Mouse (Mus musculus): ENCODE results near the gene Atp11a. TPM values are rescaled to one million over a fixed set of nuclear protein-coding genes. Genes with fewer than 3 reads are reported as not detected.

Atp11a gene
- polyA plus RNA-seq, 1 experiment from 2014 or later = 9.1 TPM

DNA sequence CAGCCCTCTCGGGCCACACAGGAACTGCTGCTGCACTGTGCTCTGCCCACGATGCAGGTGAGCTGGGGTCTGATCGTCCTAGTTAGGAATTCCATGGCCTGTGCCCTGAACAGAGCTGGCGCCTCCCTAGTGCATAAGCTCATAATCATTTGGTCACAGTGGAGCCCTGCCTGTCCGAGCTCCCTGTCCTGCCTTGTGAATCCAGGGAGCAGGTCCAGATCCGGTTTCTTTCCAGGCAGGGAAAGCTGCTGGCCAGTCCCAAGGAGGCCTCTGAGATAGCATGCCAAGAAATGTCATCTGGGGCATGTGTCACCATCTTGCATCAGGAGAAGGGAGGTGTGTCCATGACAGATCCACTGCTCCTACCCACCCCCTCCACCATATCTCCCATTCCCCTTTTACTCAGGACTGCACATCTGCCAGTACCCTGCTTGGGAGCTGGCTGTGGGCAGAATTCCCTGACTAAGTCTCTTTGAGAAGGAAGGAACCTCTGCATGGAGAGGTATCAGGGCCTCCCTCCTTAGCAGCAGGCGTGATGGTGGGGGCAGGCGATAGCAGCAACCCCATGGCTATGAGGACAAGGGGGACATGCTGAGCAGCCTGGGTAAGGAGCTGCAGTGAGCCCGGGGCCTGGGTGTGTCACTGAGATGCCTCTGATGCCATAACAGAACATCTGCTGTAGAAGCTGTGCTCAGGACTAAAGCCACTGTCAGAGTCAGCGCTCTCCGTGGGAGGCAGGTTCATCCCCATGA lies 138.1 kb downstream of the Atp11a start:
- ATAC-seq = no peak
- Histone ChIP-seq H3K4me2 (ENCODE audit: low read length) (no peak overlapping the region), H3K27ac (ENCODE audit: low read depth, low read length) (no peak overlapping the region), H3K27me3 (replicated peaks; ENCODE audit: control insufficient read depth, insufficient read depth, low read length) (no peaks in the 10 kb centered on the region), H3K4me1 (ENCODE audit: control insufficient read depth, insufficient read depth, low read length) (no peaks in the 10 kb centered on the region), H3K4me3 (ENCODE audit: low read depth, low read length) (no peak overlapping the region), H3K36me3 (ENCODE audit: control insufficient read depth, insufficient read depth, low read length) (peaks cover 24% of the 10 kb centered on the region), H3K9me3 (replicated peaks; ENCODE audit: control insufficient read depth, low read length) (no peaks in the 10 kb centered on the region), H3K9ac (ENCODE audit: low read length) (no peak overlapping the region)
- 88% methylated on average over 11 of the region's 11 CpGs for WGBS
- no peak for DNase-seq (ENCODE audit: low spot score)

DNA sequence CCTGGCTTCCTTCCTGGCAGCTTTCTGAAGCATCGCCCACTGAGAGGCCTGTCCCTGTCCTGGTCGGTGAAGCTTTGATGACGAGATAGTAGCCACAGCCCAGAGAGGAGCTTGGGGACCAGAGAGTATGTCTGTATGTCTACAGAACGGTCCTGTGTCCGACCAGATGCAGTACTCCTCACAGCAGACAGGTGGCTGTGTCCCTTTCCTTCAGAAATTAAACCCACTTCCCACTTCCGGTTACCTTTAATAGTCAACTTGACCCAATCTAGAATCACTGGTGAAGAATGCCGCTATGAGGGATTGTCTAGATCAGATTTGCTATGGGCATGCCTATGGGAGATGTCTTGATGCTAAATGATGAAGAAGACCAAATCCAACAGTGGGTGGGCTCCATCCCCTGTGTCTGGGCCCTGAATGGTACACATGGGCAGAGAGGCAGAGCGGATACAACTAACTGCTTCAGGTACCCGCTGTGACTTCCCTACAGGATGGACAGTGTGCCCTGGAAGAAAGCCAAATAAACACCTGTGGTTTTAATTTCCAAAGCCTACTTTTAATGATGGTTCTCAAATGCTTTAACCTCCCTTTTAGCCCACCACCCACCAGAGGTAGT lies 138.8 kb downstream of the Atp11a start:
- DNase-seq (ENCODE audit: low spot score) (no peak), ATAC-seq (no peak)
- no peak overlapping the region for H3K27ac ChIP-seq (ENCODE audit: low read depth, low read length)
- no peaks in the 10 kb centered on the region for H3K9me3 ChIP-seq (replicated peaks; ENCODE audit: control insufficient read depth, low read length)
- H3K36me3 ChIP-seq (ENCODE audit: control insufficient read depth, insufficient read depth, low read length) = peaks cover 17% of the 10 kb centered on the region
- WGBS = 77% methylated on average over 9 of the region's 9 CpGs
- H3K27me3 ChIP-seq (replicated peaks; ENCODE audit: control insufficient read depth, insufficient read depth, low read length) = no peaks in the 10 kb centered on the region
- no peak overlapping the region for H3K4me3 ChIP-seq (ENCODE audit: low read depth, low read length)
- H3K9ac ChIP-seq (ENCODE audit: low read length) = no peak overlapping the region
- H3K4me2 ChIP-seq (ENCODE audit: low read length) = no peak overlapping the region
- H3K4me1 ChIP-seq (ENCODE audit: control insufficient read depth, insufficient read depth, low read length) = no peaks in the 10 kb centered on the region

DNA sequence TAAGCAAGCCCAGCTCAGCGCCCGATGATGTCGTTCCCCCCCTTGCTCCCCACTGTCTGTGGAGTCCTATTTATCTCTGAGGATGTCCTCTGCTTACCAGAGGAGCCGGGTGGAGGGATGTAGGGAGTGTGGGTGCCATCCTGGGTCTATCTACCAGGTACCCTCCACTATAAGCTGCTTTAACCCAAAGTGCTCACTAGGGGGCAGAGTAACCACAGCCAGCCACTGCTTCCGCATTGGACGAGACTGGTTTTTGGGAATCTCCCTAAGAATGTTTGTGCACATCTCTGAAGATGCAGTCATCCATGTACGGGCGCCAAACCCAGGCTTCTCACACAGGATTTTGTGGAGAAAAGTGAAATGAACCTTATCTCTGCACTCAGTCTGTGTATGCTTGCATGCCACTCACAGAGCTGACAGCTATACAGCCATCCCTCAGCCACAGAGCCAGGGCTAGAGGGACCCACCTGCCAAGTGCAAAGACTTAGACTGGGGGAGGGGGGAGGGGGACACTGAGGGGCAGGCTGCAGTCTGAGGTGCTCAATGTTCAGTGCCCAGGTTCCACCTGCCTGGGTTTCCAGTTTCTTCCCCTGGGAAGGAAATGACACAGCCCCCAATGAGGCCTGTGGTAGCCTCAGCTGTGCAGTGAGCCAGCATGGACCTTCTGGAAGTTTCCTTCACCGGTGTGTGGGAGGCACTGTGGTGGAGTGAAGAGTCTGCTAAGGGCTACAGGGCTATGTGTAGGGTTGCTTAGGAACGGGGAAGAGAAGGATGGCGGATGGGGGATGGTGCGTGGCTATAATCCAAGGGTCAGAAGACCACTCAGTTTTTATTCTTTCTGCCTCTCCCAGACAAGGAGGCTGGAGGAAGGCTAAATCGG lies 139.9 kb downstream of the Atp11a start:
- Histone ChIP-seq H3K4me2 (ENCODE audit: low read length) (no peak overlapping the region), H3K4me1 (ENCODE audit: control insufficient read depth, insufficient read depth, low read length) (no peaks in the 10 kb centered on the region), H3K27ac (ENCODE audit: low read depth, low read length) (no peak overlapping the region), H3K9me3 (replicated peaks; ENCODE audit: control insufficient read depth, low read length) (no peaks in the 10 kb centered on the region), H3K36me3 (ENCODE audit: control insufficient read depth, insufficient read depth, low read length) (peaks cover 6% of the 10 kb centered on the region), H3K4me3 (ENCODE audit: low read depth, low read length) (no peak overlapping the region), H3K9ac (ENCODE audit: low read length) (no peak overlapping the region), H3K27me3 (replicated peaks; ENCODE audit: control insufficient read depth, insufficient read depth, low read length) (no peaks in the 10 kb centered on the region)
- DNase-seq (ENCODE audit: low spot score) (peak; percentile 76), ATAC-seq (peak; percentile 77)
- WGBS = 50% methylated on average over 13 of the region's 13 CpGs

DNA sequence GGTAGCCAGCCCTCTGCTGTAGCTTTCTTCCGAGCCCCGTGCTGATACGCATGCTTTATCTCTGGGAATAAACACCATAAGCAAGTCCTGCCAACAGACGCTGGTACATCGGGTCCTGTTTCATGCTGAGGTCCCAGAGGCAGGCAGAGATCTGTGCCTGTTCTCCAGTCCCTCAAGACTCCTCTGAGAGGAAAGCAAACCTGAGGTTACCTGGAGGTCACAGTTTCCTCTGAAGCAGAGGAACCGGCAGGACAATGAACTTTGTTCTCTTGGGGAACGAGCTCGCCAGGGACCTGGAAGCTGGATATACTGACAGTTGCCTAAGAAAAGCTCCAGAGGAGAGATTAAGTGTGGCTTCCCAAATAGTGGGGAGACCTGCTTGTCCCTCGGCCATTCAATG lies 141.0 kb downstream of the Atp11a start:
- ATAC-seq (no peak), DNase-seq (ENCODE audit: low spot score) (no peak)
- Histone ChIP-seq H3K9me3 (replicated peaks; ENCODE audit: control insufficient read depth, low read length) (no peaks in the 10 kb centered on the region), H3K9ac (ENCODE audit: low read length) (no peak overlapping the region), H3K4me3 (ENCODE audit: low read depth, low read length) (no peak overlapping the region), H3K36me3 (ENCODE audit: control insufficient read depth, insufficient read depth, low read length) (no peaks in the 10 kb centered on the region; the same call in 1 of the 2 replicates), H3K27ac (ENCODE audit: low read depth, low read length) (no peak overlapping the region), H3K4me2 (ENCODE audit: low read length) (no peak overlapping the region), H3K27me3 (replicated peaks; ENCODE audit: control insufficient read depth, insufficient read depth, low read length) (no peaks in the 10 kb centered on the region), H3K4me1 (ENCODE audit: control insufficient read depth, insufficient read depth, low read length) (no peaks in the 10 kb centered on the region)
- 80% methylated on average over 9 of the region's 9 CpGs for WGBS

DNA sequence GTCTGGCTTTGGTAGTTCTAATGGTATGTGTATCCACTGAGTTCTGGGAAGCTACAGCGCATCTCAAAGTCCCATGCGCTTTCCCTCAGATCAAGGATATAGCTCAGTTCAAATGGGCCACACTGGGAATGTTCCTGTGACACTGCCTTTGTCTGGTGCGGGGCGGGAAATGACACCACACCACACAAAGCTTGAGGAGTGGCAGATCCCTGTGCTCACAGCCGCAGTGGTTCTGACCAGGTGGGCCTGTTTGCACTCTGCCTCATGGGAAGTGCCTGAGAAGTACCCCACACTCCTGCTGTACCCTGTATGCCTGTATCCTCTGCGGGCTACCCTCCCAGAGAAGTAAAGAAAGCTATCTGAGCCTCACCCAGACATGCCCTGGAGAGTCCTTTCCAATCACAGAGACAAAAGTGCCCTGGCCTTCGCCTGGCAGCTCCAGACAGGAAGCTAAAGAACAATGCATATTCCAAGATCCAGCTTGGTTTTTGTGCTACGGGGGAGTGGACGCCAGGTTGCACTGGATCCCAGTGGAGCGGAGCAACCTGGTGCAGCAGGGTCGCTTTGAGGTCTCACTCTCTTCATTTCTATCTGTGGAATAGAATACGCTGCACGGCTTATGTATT lies 147.1 kb downstream of the Atp11a start:
- Histone ChIP-seq H3K4me2 (ENCODE audit: low read length) (no peak overlapping the region), H3K4me1 (ENCODE audit: control insufficient read depth, insufficient read depth, low read length) (no peaks in the 10 kb centered on the region), H3K36me3 (ENCODE audit: control insufficient read depth, insufficient read depth, low read length) (no peaks in the 10 kb centered on the region), H3K27me3 (replicated peaks; ENCODE audit: control insufficient read depth, insufficient read depth, low read length) (no peaks in the 10 kb centered on the region), H3K27ac (ENCODE audit: low read depth, low read length) (no peak overlapping the region), H3K9ac (ENCODE audit: low read length) (no peak overlapping the region), H3K9me3 (replicated peaks; ENCODE audit: control insufficient read depth, low read length) (no peaks in the 10 kb centered on the region), H3K4me3 (ENCODE audit: low read depth, low read length) (no peak overlapping the region)
- DNase-seq (ENCODE audit: low spot score) (no peak), ATAC-seq (no peak)
- WGBS = 87% methylated on average over 13 of the region's 13 CpGs

DNA sequence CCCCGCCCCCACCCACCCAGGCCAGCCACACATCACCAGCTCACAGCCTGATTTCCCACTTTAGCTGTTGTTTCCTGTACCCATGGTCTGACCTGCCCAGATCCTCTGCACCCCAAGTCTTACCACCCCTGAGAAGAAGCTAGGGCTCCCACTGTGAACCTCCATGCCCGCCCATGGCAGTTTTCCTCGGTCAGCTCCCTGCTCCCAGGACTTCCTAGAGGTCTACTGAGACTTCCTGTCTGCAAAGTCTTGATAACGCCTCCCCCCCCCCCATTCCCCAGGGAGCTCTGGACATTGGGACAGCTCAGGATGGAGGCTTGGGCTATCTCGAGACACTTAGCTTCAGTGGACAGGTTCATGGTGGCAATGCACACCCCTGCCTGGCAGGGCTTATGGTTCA lies 148.3 kb downstream of the Atp11a start:
- H3K9me3 ChIP-seq (replicated peaks; ENCODE audit: control insufficient read depth, low read length) = no peaks in the 10 kb centered on the region
- DNase-seq (ENCODE audit: low spot score) (no peak), ATAC-seq (no peak)
- no peak overlapping the region for H3K4me2 ChIP-seq (ENCODE audit: low read length)
- H3K4me3 ChIP-seq (ENCODE audit: low read depth, low read length) = no peak overlapping the region
- 92% methylated on average over 5 of the region's 5 CpGs for WGBS
- H3K27me3 ChIP-seq (replicated peaks; ENCODE audit: control insufficient read depth, insufficient read depth, low read length) = no peaks in the 10 kb centered on the region
- no peaks in the 10 kb centered on the region for H3K36me3 ChIP-seq (ENCODE audit: control insufficient read depth, insufficient read depth, low read length)
- H3K9ac ChIP-seq (ENCODE audit: low read length) = no peak overlapping the region
- H3K4me1 ChIP-seq (ENCODE audit: control insufficient read depth, insufficient read depth, low read length) = no peaks in the 10 kb centered on the region
- no peak overlapping the region for H3K27ac ChIP-seq (ENCODE audit: low read depth, low read length)

DNA sequence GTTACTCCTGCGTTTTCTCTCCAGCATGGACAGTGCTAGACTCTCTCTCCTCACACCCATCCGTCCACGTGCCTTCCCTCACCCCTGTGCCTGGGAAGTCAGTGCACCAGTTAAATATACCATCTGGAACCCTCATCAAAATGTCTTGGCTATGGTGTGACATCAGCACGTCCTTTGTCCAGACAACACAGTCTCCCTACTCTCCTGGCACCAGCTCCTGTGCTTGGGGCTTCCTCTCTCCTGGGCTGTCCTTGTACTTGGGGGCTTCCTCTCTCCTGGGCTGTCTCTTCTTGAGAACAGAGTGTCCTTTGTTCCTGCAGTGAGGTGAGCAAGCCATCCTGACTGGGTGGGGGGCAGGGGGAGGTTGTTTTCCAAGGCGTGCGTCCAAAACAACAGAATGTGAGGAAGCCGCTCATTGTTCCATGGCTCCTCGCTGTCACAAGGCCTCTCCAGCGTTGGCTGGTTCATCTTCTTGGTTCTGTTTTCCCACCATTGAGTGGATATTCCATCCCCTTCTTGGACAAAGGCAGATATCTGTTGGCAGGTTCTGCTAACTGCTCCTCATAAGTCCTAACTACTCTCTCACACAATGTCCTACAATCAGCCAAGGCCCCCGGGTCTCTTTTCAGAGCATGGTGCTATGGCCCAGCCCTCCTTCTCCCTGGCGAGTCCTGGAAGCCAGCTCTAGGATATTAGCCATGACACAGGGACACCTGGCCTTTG lies 148.9 kb downstream of the Atp11a start:
- no peak for DNase-seq (ENCODE audit: low spot score)
- 74% methylated on average over 11 of the region's 11 CpGs for WGBS
- H3K9ac ChIP-seq (ENCODE audit: low read length) = no peak overlapping the region
- no peak overlapping the region for H3K4me3 ChIP-seq (ENCODE audit: low read depth, low read length)
- H3K36me3 ChIP-seq (ENCODE audit: control insufficient read depth, insufficient read depth, low read length) = no peaks in the 10 kb centered on the region
- H3K27ac ChIP-seq (ENCODE audit: low read depth, low read length) = no peak overlapping the region
- no peaks in the 10 kb centered on the region for H3K27me3 ChIP-seq (replicated peaks; ENCODE audit: control insufficient read depth, insufficient read depth, low read length)
- no peaks in the 10 kb centered on the region for H3K4me1 ChIP-seq (ENCODE audit: control insufficient read depth, insufficient read depth, low read length)
- no peaks in the 10 kb centered on the region for H3K9me3 ChIP-seq (replicated peaks; ENCODE audit: control insufficient read depth, low read length)
- ATAC-seq = no peak
- H3K4me2 ChIP-seq (ENCODE audit: low read length) = no peak overlapping the region

DNA sequence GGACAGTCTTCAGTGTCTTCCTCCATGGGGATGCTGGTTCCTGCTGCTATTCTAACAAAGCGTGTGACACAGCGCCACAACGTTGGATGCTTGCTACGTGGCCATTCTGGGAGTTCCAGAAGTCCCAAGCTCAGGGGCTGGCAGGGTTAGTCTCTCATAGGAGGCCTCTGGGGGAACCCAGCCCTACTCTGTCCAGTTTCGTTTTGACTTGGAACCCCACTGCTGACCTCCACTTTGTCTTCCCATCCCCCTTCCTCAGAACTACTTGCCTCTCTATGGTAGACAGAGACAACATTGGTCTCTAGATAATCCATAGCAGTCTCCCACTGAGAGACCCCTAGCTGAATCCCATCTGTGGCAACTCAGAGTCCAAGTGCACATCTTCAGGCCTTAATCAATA lies 149.8 kb downstream of the Atp11a start:
- no peak overlapping the region for H3K27ac ChIP-seq (ENCODE audit: low read depth, low read length)
- H3K27me3 ChIP-seq (replicated peaks; ENCODE audit: control insufficient read depth, insufficient read depth, low read length) = no peaks in the 10 kb centered on the region
- WGBS = 64% methylated on average over 5 of the region's 5 CpGs
- H3K4me3 ChIP-seq (ENCODE audit: low read depth, low read length) = no peak overlapping the region
- H3K4me1 ChIP-seq (ENCODE audit: control insufficient read depth, insufficient read depth, low read length) = no peaks in the 10 kb centered on the region
- DNase-seq (ENCODE audit: low spot score) = no peak
- ATAC-seq = no peak
- no peaks in the 10 kb centered on the region for H3K36me3 ChIP-seq (ENCODE audit: control insufficient read depth, insufficient read depth, low read length)
- H3K9me3 ChIP-seq (replicated peaks; ENCODE audit: control insufficient read depth, low read length) = no peaks in the 10 kb centered on the region
- H3K9ac ChIP-seq (ENCODE audit: low read length) = no peak overlapping the region
- H3K4me2 ChIP-seq (ENCODE audit: low read length) = no peak overlapping the region
